Mouse (Mus musculus): ENCODE data around the gene Epn1. TPM values are rescaled to one million over a fixed set of nuclear protein-coding genes. Genes with fewer than 3 reads are reported as not detected.

Gene Epn1
- 100 to 1,000 TPM; 134 to 145 TPM for total RNA-seq (2021)
- long read RNA-seq, experiment 1, transcript Epn1-202 (12 exons, 2,565 nt): major isoform, 8 of 127 reads
- long read RNA-seq, experiment 1, partial matches to known transcripts: 99 of 127 reads
- long read RNA-seq, experiment 1, other reads (novel, unspliced or antisense): 19 of 127 reads
- long read RNA-seq, experiment 2, transcript Epn1-202 (12 exons, 2,565 nt): major isoform, 15 of 93 reads
- long read RNA-seq, experiment 2, partial matches to known transcripts: 59 of 93 reads
- long read RNA-seq, experiment 2, other reads (novel, unspliced or antisense): 19 of 93 reads

DNA sequence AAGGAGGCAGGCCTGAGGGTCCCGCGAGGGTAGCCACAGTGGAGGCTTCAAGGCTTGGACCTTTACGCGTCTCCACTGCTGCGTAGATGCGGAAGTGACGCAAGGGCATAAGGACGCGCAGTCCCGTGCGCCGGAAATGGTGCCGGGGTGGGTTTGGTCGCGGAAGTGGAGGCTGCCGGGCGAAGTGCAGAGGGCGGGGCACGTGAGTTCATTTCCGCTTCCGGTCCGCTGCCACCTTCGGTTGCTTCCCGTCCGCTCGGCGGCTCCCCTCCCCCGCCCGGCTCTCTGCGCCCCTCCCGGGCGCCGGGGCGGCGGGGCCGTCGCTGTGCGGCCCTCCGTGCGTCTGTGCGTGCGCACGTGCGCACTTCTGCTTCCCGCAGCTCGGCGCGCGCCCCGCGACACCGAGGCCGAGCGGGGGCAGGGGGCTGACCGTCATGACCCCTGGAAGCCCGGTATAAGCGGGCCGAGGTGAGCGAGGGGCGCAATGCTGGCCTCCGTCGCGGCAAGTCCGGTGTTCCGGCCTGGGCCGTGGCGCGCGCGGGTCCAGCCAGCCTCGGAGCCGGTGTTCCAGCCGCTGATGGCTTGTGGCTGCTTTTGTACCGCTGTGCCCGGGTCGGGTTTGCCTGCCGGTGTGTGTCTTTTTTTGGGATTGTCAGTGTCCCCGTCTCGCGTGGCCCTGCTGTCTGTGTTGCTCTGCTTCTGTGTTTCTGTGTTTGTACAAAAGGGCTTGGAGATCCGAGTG, at the start of gene Epn1:
Gene Epn1, plus strand, starts transcription at position 226 of the 742 bp plus-strand sequence.
- DNase-seq: peak; percentile 96

DNA sequence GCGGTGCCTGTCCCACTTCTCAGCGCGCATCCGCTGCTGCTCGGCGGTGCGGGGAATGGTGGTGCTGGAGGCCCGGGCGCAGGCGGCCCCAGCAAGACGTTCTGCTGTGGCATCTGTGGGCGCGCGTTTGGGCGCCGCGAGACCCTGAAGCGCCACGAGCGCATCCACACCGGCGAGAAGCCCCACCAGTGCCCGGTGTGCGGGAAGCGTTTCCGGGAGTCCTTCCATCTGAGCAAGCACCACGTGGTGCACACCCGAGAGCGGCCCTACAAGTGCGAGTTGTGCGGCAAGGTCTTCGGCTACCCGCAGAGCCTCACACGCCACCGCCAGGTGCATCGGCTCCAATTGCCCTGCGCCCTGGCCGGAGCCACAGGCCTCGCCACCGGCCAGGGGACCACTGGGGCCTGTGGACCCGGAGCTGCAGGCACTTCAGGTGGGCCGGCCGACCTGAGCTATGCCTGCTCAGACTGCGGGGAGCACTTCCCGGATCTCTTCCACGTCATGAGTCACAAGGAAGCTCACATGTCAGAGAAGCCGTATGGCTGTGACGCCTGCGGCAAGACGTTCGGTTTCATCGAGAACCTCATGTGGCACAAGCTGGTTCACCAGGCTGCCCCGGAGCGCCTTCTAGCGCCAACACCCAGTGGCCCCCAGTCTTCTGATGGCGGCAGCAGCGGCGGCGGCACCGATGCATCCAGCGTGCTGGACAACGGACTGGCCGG, 49.3 kb upstream of the Epn1 start:
- DNase-seq: no peak

DNA sequence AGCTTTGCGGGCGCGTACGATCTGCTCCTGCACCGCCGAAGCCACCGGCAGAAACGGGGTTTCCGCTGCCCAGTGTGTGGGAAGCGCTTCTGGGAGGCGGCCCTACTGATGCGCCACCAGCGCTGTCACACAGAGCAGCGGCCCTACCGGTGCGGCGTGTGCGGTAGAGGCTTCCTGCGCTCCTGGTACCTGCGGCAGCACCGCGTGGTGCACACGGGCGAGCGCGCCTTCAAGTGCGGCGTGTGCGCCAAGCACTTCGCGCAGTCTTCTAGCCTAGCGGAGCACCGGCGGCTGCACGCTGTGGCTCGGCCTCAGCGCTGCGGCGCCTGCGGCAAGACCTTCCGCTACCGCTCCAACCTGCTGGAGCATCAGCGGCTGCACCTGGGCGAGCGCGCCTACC, 48.5 kb upstream of the Epn1 start:
- no peak for DNase-seq

DNA sequence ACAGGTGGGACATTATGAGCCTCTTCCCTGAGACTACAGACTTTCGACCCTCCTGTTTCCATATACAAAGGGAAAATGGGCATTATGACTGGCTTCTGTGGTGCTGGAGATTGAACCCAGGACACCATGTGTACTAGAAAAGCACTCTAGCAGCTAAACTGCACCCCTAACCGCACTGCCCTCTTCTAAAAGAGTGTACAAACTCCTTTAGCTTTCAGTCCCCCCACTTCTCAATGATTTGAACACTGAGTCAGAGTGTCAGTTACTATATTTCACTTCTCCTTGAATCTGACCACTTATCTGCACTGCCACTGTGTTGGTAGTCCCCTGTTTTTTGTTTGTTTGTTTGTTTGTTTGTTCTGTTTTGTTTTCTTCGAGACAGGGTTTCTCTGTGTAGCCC, 46.2 kb upstream of the Epn1 start, which contains the start of gene 4632433K11Rik:
Gene 4632433K11Rik, plus strand, starts transcription at position 301 of the 400 bp plus-strand sequence.
- no peak for DNase-seq

DNA sequence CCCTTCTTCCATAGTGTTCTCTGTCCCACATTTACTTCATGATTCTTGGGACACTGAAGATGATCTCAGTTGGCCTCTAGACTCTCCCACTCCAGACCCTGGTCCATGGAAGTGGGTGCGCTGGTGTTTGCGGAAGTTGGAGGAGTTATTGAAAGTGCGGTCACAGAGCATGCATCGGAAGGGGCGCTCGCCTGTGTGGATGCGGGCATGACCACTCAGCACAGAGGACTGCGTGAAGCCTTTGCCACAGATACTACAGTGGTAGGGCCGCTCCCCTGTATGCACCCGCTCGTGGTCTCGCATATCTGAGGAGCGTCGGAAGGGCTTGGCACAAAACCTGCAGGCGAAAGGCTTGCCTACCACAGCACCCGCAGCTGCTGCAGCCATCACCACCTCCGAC, 44.4 kb upstream of the Epn1 start:
- DNase-seq: no peak

DNA sequence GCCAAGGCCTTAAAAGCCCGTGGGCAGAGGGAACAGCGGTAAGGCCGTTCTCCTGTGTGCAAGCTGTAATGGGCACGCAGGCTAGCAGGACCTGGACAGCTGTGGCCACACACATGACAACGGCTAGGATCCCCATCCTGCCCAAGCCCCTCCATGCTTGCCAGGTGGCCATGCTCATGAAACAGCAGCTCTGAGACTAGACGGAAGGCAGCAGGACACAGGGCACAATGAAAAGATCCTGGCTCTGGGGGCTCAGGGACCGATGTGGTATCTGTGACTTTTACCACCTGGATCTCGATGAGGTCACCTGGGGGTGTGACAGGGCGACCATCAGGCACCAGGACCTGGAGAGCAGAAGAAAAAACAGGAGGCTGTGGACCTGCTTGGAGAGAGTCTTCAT, 43.9 kb upstream of the Epn1 start:
- no peak for DNase-seq

DNA sequence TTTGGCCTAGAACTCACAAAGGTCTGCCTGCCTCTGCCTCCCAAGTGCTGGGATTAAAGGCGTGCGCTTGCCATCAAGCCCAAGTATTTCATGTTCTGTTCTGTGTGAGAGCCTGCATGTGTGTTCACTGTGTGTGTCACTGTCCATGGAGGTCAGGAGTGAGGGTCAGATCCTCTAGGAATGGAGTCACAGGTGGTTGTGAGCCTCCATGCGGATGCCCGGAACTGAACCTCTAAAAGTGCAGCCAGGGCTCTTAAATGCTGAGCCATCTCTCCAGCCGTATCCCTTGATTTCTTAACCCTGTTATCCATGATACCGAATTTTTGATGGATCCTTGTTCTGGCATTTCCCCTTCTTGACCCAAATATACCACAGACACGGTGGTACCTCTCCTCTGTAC, 43.0 kb upstream of the Epn1 start:
- no peak for DNase-seq

DNA sequence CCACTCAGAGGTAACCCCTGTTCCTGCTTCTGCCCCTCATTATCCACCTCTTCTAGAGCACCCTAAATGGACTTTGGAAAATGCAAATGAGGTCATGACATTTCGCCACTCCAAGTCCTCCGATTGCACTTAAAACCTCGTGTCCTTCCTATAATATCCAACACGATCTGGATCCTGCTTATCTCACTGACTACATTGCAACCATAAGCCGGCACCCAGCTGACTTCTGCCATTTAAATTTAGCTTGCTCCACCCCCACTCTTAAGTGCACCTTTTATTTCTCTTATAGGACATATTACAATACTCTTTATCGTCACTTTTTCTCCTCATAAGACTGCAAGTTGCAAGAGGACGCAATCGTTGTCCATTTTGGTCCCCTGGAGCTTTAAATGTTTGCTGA, 42.6 kb upstream of the Epn1 start:
- DNase-seq: no peak

DNA sequence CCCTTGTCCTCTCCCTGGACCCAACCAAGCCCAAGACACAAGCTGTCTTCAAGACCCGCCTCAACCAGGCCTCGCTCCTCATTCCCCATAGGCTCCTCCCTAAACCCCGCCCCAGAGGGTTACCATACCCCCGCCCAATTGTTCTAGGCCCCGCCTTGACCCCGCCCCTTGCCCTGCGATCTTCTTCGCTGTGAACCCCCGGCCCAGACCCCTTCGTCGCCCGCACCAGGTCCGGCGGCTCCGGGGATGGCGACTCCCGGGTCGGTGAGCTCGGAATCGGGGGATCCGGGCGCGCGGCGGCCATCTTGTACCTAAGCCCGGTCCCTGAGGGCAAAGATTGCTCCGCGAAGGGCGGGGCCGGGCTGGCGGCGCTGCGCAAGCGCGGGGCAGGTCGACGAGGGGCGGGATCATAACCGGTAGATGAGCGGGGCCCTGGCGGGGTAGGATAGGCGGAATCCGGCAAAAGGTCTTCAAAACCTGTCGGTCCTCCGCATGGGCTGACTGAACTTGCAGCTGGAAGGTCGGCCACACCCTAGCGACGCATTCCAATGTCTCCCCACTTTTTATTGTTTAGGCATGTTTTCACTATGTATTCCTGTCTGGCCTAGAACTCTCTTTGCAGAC, 41.8 kb upstream of the Epn1 start, which contains the start of gene Zfp784:
Gene Zfp784, minus strand, starts transcription at position 338 of the 624 bp plus-strand sequence.
- peak; percentile 92 for DNase-seq

DNA sequence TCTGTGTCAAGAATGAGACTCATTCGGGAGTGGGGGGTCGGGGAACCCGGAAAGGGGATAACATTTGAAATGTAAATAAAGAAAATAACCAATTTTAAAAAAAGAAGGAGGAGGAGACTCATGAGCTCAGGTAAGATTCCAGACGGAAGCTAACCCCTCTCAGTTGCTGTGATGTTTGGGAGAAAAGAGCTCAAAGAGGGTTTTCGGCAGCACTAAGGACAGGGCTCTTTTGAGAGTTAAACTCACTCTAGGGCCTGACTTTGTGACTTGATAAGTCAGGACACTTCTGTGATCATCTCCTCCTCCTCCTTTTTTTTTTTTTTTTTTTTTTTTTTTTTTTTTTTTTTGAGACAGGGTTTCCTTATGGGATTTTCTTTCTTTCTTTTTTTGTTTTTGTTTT, 41.1 kb upstream of the Epn1 start:
- DNase-seq: no peak

DNA sequence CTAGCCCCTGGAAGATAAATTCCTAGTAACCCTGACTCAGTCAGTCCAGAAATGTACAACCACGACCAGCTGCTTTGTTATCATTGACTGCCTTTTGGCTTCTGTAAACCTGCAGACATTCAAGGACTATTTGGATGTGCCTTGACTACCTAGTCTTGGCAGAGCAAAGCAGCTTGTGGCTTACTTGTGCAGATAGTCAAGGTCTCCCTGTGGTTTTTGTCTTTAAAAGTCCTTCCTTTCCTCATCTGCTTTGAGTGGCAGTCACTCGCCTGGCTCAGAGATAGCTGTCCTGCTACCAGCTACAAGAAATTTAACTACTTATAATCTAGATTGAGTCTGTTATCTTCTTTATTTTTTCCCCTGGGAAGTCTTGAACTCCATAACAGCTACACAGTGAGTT, 35.1 kb upstream of the Epn1 start:
- no peak for DNase-seq

DNA sequence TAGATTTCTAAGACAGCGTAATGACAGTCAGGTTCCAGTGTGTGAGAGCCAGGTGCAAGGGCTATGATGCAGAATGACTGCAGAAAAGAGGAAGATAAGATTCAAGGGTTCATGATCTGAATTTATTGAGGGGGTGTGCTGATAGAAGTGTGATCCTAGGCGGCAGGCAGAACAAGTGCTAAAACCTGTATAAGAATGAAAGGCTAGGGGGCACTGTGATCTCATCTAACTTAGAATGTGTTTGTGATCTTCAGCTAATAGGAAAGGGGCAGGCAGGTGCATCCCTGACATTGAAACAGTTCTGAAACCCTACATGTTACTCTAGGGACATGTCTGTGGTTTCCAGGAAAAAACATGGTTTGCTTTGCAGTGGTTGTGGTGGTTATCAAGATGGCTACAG, 33.9 kb upstream of the Epn1 start:
- no peak for DNase-seq

DNA sequence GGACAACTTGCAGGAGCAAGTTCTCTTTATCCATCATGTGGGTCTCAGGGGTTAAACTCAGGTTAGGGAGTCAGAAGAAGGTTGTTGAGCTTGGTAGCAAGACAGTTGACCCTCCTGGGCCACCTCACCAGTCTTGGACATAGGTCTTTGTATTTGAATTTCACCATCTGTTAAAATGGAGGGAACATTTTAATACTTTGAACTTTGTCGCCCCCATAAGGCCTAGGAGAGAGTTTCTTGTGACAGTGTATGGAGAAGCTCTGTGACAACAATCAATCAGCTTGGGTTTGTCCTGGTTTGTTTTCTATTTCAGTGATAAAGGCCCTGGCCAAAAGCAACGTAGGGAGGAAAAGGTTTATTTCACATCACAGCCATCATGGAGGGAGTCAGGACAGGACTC, 32.7 kb upstream of the Epn1 start:
- no peak for DNase-seq

DNA sequence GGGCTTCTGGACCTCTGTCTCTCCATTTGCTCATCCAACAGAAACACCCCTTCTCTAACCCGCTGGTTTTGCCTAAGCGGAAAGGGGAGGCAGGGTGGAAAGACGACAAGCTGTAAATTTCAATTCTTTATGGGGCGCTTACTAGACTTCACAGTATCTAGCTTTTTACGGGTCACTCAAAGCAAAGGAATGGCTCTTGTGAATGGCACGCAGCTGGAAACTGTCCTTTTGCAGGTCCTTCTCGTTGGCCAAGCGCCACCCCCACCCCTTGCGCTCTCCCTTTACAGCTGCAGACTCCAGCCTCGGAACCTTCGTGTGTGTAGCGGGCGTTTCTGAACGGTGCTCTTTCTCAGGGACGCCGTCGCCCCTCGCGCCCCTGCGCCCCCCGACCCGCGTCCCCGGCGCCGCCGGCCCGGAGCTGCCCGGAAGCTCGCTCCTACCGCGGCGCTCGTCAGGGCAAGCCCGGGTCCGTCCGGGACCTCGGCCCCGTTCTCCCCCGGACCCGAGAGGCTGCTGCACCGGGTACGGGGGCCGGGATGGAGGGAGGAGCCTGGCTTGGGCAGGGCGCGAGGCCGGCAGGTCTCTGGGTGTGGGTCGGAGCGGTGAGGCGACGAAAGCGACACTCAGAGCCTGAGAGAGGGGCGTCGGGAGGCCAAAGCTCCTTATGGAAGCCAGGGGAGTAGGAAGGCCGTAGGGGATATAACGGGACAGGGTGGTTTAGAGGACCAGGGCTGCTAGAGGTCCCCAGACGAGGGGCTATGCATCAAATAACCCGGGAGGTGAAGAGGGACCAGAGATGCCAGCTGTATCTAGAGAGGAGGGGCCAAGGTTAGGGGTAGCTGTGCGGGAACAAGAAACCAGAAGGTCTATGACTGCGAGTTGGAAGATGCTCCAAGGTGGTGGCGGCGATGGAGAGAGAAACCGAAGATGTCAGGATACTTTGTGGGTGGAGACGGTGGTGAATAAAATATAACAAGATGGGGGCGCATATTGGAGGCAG, 28.5 kb upstream of the Epn1 start, which contains the start of gene Zfp580:
Gene Zfp580, plus strand, starts transcription at position 346 of the 1,000 bp plus-strand sequence.
- peak; percentile 74 for DNase-seq

DNA sequence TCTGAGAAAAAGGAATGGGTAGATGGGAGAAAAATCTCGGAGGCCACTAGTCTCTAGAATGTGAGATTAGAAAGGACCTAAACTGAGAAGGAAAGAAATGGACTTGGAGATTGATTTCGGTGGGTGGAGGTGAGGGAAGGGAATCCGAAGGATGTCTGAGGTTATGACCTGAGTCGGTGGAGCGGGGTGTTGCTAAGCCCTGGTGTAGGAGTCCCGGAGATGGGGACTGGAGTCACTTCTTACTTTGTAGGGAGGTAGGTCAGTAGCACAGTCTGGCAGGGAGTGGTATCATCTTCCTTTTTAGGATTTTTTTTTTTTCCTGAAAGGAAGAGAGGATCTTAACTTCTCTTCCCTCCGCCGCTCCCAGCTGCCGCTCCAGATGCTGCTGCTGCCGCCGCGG, 27.6 kb upstream of the Epn1 start:
- DNase-seq: no peak

DNA sequence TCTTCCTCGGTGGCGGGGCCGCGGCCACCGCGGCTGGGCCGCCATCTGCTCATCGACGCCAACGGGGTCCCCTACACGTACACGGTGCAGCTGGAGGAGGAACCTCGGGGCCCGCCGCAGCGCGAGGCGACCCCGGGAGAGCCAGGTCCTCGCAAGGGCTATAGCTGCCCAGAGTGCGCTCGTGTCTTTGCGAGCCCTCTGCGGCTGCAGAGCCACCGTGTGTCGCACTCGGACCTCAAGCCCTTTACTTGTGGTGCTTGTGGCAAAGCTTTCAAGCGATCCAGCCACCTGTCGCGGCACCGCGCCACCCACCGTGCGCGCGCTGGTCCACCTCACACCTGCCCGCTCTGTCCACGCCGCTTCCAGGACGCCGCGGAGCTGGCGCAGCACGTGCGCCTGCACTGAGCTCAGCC, 27.1 kb upstream of the Epn1 start:
- DNase-seq: no peak

DNA sequence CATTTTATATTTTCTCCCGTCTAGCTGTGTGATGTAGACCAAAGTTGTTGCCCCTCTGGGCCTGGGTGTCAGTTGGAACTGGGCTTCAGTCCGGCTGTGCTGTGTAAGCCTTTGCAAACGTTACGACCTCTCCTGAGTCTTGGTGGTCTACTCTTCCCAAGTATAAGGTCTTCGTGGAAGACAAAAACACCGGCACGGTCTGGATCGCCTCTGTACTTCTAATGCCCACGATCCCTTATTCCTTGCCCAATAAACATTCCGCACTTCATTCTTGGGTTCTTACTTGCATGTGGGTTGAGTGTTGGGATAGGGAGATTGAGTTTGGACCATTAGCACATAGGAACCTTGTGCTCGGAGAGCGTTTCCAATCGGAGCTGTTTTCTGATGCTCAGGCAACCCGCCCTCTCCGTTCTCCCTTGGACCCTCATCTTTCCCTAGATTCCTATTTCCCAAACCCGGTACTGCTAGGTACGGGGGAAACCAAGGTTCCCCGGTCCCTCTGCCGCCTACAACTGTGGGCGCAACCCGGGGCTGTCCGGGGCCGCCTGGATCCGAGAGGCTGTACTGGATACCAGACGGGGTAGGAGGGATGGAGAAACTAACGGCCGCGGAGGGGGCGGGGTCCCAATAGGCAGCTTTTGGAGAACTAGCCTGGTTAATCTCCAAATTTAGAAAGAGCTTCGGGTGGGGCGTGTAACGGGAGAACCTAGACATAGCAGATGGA, 26.4 kb upstream of the Epn1 start:
- no peak for DNase-seq

DNA sequence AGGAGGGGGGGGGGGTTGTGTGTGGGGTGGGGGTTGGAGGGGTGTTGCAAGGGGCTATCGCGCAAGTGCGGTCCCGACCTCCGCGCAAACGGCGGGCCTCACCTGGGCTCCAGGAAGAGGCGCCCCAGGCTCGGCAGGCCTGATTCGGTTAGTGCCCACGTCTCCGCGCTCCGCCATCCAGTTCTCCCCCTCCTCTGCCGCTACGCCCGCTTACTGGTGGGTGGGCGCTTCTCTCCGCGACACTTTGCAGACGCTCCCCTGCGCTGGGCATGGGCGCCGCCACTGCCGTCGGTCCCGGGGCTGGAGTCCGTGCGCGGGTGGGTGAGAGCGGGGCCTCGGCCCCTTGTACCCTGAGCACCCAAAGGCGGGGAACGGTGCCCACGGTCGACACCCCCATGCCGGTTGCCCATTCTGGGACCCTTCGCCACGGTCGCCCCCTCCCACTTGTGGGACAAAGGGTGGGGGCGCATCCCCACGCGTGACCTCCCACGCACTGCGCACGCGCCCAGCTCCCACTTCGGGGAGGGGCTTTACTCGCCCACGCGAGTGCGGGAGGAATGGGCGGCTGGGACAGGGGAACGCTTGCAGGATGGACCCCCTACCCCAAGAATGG, 23.3 kb upstream of the Epn1 start:
- DNase-seq: no peak

DNA sequence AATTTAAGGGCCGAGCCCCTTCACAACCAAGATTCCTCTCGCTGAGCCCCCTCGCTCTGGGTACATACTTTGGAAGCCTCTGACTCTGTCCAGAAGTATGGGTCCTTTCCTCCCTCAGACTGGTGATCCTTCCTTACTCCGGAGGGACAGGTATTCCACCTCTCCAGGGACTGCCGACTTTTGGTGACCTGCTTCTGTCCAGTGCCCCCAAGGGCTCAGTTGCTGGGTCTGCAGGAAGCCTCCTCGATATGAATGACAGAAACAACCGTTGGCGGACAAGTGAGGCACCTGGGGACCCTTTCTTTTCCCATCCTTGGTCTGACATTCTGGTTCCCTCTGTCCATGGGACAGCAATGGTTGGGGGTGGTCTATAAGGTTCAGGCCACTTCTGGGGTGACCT, 22.7 kb upstream of the Epn1 start:
- no peak for DNase-seq

DNA sequence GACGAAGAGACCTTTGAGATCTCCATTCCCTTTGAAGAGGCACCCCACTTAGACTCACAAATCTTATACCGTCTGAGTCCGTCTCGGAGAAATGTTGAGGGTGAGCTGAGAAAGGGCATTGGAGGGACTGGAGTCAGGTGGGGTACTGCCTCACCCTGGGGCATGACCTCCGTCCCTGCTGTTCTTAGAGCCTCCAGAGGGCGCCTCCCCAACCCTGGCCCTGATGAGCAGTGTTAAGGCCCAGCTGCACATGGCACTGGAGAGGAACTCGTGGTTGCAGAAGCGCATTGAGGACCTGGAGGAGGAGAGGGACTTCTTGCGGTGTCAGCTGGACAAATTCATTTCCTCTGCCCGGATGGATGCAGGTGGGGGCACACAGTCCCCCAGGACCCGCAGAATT, 22.2 kb upstream of the Epn1 start:
- DNase-seq: no peak
